Mouse (Mus musculus) G1E (cell line): ENCODE measurements around the gene Med27.

Source experiments
- CTCF ChIP-seq: IDR thresholded peaks from 2 replicates; pipeline ENCODE4 v1.5.1; 2012; ENCODE audit warnings: low read depth, low read length, inconsistent platforms, mixed read lengths
- POLR2AphosphoS5 ChIP-seq: IDR thresholded peaks from 2 replicates; pipeline ENCODE4 v1.6.1; 2012; ENCODE audit warnings: low read depth, low read length, inconsistent platforms; ENCODE audit not compliant: insufficient replicate concordance
- TAL1 ChIP-seq: conservative IDR thresholded peaks from 2 replicates; pipeline ENCODE4 v1.6.1; 2012; ENCODE audit warnings: low read depth, low read length, inconsistent platforms, mixed read lengths

- TF ChIP-seq POLR2AphosphoS5 (no peak), CTCF (no peak), TAL1 (no peak)
Observed at GRCm38 (mm10) chr2:29487652-29488051, 141.0 kb downstream of the Med27 start.
